Mouse (Mus musculus): ENCODE measurements around the gene Thra.
A peak's percentile ranks its signal among the peaks of the same experiment; 100 is the strongest.

Gene Thra

GRCm38 (mm10) chr11:98796515-98797216 is 56.2 kb downstream of the Thra start:
- DNase-seq (ENCODE audit: low spot score) = peak; percentile 78

GRCm38 (mm10) chr11:98797306-98797705 is 56.9 kb downstream of the Thra start:
- DNase-seq (ENCODE audit: low spot score) = no peak

- DNase-seq (ENCODE audit: low spot score) = no peak
These were observed 57.5 kb downstream of the Thra start for GRCm38 (mm10) chr11:98797909-98798308.

GRCm38 (mm10) chr11:98804605-98805004 is 64.2 kb downstream of the Thra start, which contains the start of gene Casc3:
TSS of gene Casc3 (plus strand) at chr11:98804905.
- DNase-seq (ENCODE audit: low spot score) = no peak

GRCm38 (mm10) chr11:98808417-98808816 is 68.0 kb downstream of the Thra start:
- no peak for DNase-seq (ENCODE audit: low spot score)

GRCm38 (mm10) chr11:98809457-98810290 is 69.2 kb downstream of the Thra start:
- DNase-seq (ENCODE audit: low spot score) = peak; percentile 99

- no peak for DNase-seq (ENCODE audit: low spot score)
These were observed 70.2 kb downstream of the Thra start for GRCm38 (mm10) chr11:98810686-98811085.

GRCm38 (mm10) chr11:98816706-98817239 is 76.3 kb downstream of the Thra start:
- DNase-seq (ENCODE audit: low spot score) = no peak

Data from layer of hippocampus, adult 11-12 months (tissue).